Mouse (Mus musculus) heart, postnatal 0 days (tissue): ENCODE results near the gene Alyref. TPM values are rescaled to one million over a fixed set of nuclear protein-coding genes. Genes with fewer than 3 reads are reported as not detected.

Source experiments
- ATAC-seq: fragments of 200-750 bp; cut with Nextera tagmentation; 2 replicates; pipeline ENCODE4 v1.8.0; 2017; ENCODE audit warnings: low read depth, moderate number of reproducible peaks, moderate library complexity; ENCODE audit not compliant: insufficient read depth
- DNase-seq: peaks from one replicate; pipeline ENCODE4 v3.0.0-alpha.2; 2016; ENCODE audit warnings: low spot score
- H3K27ac ChIP-seq: fragments of 300-500 bp; sonication (generic); 2 replicates; pipeline ENCODE4 v1.5.1; 2014; ENCODE audit warnings: low read depth, mild to moderate bottlenecking
- H3K27me3 ChIP-seq: fragments of 300-500 bp; sonication (generic); 2 replicates; pipeline ENCODE4 v1.6.1; 2014; ENCODE audit warnings: low read length, mixed read lengths; ENCODE audit not compliant: control insufficient read depth, insufficient read depth
- H3K36me3 ChIP-seq: fragments of 300-500 bp; sonication (generic); replicated peaks from 2 replicates; pipeline ENCODE4 v1.6.1; 2014; ENCODE audit warnings: low read length, mixed read lengths; ENCODE audit not compliant: control insufficient read depth, insufficient read depth
- H3K4me1 ChIP-seq: fragments of 300-500 bp; sonication (generic); 2 replicates; pipeline ENCODE4 v1.6.1; 2014; ENCODE audit warnings: antibody characterized with exemption; ENCODE audit not compliant: control insufficient read depth, insufficient read depth
- H3K4me2 ChIP-seq: fragments of 300-500 bp; sonication (generic); 2 replicates; pipeline ENCODE4 v1.6.1; 2014; ENCODE audit warnings: low read depth, mild to moderate bottlenecking, low read length, moderate library complexity
- H3K4me3 ChIP-seq: fragments of 300-500 bp; sonication (generic); 2 replicates; pipeline ENCODE4 v1.5.1; 2014; ENCODE audit warnings: low read depth, low read length
- H3K9ac ChIP-seq: fragments of 300-500 bp; sonication (generic); replicated peaks from 2 replicates; pipeline ENCODE4 v1.6.1; 2014; ENCODE audit warnings: low read depth, low read length, mixed read lengths
- H3K9me3 ChIP-seq: fragments of 300-500 bp; sonication (generic); replicated peaks from 2 replicates; pipeline ENCODE4 v1.6.1; 2016; ENCODE audit warnings: low read length; ENCODE audit not compliant: control insufficient read depth
- CTCF ChIP-seq: IDR thresholded peaks from 2 replicates; pipeline ENCODE4 v1.5.1; 2016; ENCODE audit warnings: antibody characterized with exemption, control low read depth, low read depth
- EP300 ChIP-seq: IDR thresholded peaks from 2 replicates; pipeline ENCODE4 v1.6.1; 2016; ENCODE audit warnings: antibody characterized with exemption, low read depth
- WGBS: fragments of 180-500 bp; shearing (Covaris S2); extraction: QIAGEN DNeasy Blood & Tissue Kit; methylation state at CpG from one replicate; pipeline ENCODE4 v1.1.7; 2014; 5-methylcytosine and 5-hydroxymethylcytosine counted together
- polyA plus RNA-seq: library from polyadenylated mRNA; unstranded; fragments of >200 nt; fragmentation: Nextera tagmentation; extraction: Ambion mirVana; gene quantifications from 2 replicates; pipeline ENCODE4 v1.2.1, GENCODE M21; 2015
- total RNA-seq: library from RNA; depleted of rRNA; stranded (reverse); fragments of >200 nt; gene quantifications from 2 replicates; pipeline ENCODE4 v1.2.3, GENCODE M21; 2014; ENCODE audit warnings: low replicate concordance

The Alyref gene
- total and polyA plus RNA-seq, 2 experiments from 2014 or later = 132 to 147 TPM

GRCm38 (mm10) chr11:120630881-120631725, 32.9 kb upstream of the Alyref start:
- 29% methylated on average over 7 of the region's 7 CpGs for WGBS
- ATAC-seq (no peak), DNase-seq (no peak)
- H3K4me3 ChIP-seq = no peak overlapping the region
- H3K36me3 ChIP-seq = peaks cover 13% of the 10 kb centered on the region
- TF ChIP-seq CTCF = no peak
- no peak for TF ChIP-seq EP300
- H3K4me1 ChIP-seq = peaks cover 31% of the 10 kb centered on the region
- peak overlapping the region; percentile 42; the same call in 1 of the 2 replicates for H3K9ac ChIP-seq
- H3K9me3 ChIP-seq = no peaks in the 10 kb centered on the region
- no peaks in the 10 kb centered on the region for H3K27me3 ChIP-seq
- peak overlapping the region; percentile 96 for H3K4me2 ChIP-seq
- H3K27ac ChIP-seq = peak overlapping the region; percentile 63

DNA sequence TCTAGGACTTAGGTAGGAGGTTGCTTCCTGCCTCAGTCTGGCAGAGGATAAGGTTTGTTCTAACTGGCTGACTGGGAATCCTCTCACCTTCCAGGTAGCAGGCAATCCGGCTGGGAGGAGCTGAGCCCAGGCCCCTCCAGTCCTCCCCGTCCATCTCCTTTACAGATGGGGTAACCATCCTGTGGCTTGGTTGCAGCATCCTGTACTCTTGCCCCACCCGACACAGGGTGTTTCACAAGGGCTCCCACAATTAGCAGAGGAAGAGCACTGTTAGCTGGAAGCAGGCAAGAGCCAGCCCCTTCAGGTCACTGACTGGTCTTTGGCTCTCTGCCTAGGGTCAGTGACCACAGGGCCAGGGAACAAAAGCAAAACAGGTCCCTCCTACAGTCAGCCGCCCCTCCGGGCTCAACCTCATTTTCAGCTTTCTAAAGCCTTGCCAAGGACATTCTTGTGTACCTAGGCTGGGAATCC, 32.3 kb upstream of the Alyref start:
- Histone ChIP-seq H3K27ac (peak overlapping the region; percentile 63), H3K4me1 (peaks cover 31% of the 10 kb centered on the region), H3K27me3 (no peaks in the 10 kb centered on the region), H3K36me3 (peaks cover 13% of the 10 kb centered on the region), H3K9me3 (no peaks in the 10 kb centered on the region), H3K4me3 (peak overlapping the region; percentile 15; the same call in 1 of the 2 replicates), H3K9ac (peak overlapping the region; percentile 42), H3K4me2 (peak overlapping the region; percentile 96)
- TF ChIP-seq EP300 (no peak), CTCF (no peak)
- 34% methylated on average over 5 of the region's 5 CpGs for WGBS
- no peak for DNase-seq
- ATAC-seq = no peak

DNA sequence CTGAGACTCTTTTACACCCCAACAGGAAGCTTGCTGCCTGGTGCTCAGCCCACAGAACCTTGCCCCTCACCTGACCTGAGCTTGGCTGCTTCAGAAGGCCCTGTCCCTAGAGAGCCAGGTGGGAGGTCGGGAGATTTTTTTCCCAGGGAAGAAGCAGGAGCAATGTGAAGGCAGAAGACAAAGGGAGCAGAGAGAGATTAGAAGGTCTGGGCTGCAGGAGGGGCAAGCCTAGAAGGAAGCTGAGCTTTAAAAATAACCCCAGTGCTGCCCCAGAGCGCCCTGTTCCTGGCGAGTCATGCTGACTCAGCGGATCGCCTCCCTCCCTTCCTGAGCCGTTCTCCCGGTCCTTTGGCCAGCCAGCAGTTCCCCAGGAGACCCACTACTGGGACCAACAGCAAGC, 31.7 kb upstream of the Alyref start:
- peak overlapping the region; percentile 15; the same call in 1 of the 2 replicates for H3K4me3 ChIP-seq
- peaks cover 31% of the 10 kb centered on the region for H3K4me1 ChIP-seq
- no peaks in the 10 kb centered on the region for H3K27me3 ChIP-seq
- TF ChIP-seq EP300 (no peak), CTCF (no peak)
- H3K27ac ChIP-seq = peak overlapping the region; percentile 63
- DNase-seq (peak; percentile 52), ATAC-seq (no peak)
- H3K9ac ChIP-seq = no peak overlapping the region
- H3K4me2 ChIP-seq = peak overlapping the region; percentile 96
- 6% methylated on average over 7 of the region's 7 CpGs for WGBS
- H3K36me3 ChIP-seq = peaks cover 13% of the 10 kb centered on the region
- no peaks in the 10 kb centered on the region for H3K9me3 ChIP-seq

DNA sequence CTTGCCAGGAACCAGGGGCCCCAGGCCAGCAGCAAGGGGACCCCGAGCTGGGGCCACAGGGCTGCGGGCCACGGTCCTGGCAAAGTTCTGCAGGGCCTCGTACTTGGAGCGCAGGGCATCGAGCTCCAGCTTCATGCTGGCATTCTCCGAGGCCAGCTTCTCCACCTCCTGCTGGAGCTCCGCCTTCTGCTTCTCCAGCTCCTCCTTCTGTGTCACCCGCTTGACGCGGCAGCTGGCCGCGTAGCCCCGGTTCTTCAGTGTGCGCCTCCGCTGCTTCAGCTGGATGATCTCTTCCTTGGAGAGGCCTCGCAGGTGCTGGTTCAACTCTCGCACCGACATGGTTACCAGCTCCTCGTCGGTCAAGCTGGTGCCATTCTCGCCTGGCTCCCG, 31.2 kb upstream of the Alyref start:
- Histone ChIP-seq H3K27ac (peak overlapping the region; percentile 63), H3K9me3 (no peaks in the 10 kb centered on the region), H3K4me1 (peaks cover 31% of the 10 kb centered on the region), H3K9ac (no peak overlapping the region; the same call in 1 of the 2 replicates), H3K27me3 (no peaks in the 10 kb centered on the region), H3K36me3 (peaks cover 13% of the 10 kb centered on the region), H3K4me3 (0 out of 2 replicates have a peak overlapping the region, but pooled peaks have one; percentile 6), H3K4me2 (peak overlapping the region; percentile 96; the same call in 1 of the 2 replicates)
- WGBS = 75% methylated on average over 23 of the region's 23 CpGs
- TF ChIP-seq CTCF = no peak
- TF ChIP-seq EP300 = no peak
- ATAC-seq = no peak
- no peak for DNase-seq

DNA sequence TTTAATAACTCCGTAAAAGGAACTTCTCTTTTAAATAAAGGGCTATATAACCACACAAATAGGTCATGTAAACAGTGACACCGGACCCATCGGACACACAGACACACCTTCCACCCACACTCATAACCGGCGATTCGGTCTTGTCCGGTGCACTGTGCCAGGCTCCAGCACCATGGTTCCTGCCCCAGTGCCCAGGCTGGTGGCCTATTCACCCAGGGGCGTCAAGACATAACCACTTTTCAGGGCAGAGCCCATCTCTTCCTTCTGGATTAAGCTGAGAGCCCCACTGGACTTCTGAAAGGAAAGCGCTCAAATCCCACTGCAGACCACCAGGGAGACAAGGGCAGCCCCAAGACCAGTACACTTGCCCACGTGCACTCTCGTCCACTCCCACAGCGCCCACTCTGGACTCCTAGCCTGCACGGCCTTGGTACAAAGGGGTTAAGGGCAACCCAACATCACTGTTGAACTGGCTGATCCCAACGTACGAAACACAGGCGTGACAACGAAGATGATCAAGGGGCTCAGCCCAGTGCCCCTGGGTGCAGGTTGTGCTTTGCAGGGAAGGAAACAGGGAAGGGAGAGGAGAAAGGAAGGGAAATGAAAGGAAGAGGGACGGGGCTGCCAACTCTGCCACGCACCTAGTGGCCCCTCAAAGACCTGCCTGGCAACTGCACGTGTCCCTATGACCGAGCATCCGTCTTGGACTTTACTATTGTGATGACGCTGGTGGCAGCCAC, 30.6 kb upstream of the Alyref start:
- WGBS = 94% methylated on average over 23 of the region's 23 CpGs
- Histone ChIP-seq H3K27me3 (no peaks in the 10 kb centered on the region), H3K9me3 (no peaks in the 10 kb centered on the region), H3K4me1 (peaks cover 31% of the 10 kb centered on the region), H3K27ac (no peak overlapping the region), H3K4me2 (no peak overlapping the region), H3K36me3 (peaks cover 13% of the 10 kb centered on the region), H3K9ac (no peak overlapping the region), H3K4me3 (no peak overlapping the region)
- ATAC-seq (no peak), DNase-seq (no peak)
- TF ChIP-seq CTCF = no peak
- TF ChIP-seq EP300 = no peak
